Mouse (Mus musculus) ES-Bruce4 (cell line): ENCODE data around the gene Eif3k.

Experiments used
- CTCF ChIP-seq: IDR thresholded peaks from one replicate; pipeline ENCODE4 v1.8.1; 2011; ENCODE audit warnings: low read depth, low read length
- EP300 ChIP-seq: IDR thresholded peaks from 2 replicates; pipeline ENCODE4 v1.6.1; 2011; ENCODE audit warnings: low read depth, low read length; ENCODE audit not compliant: insufficient read depth
- POLR2A ChIP-seq: IDR thresholded peaks from one replicate; pipeline ENCODE4 v1.8.1; 2011; ENCODE audit warnings: low read length; ENCODE audit not compliant: insufficient read depth

DNA sequence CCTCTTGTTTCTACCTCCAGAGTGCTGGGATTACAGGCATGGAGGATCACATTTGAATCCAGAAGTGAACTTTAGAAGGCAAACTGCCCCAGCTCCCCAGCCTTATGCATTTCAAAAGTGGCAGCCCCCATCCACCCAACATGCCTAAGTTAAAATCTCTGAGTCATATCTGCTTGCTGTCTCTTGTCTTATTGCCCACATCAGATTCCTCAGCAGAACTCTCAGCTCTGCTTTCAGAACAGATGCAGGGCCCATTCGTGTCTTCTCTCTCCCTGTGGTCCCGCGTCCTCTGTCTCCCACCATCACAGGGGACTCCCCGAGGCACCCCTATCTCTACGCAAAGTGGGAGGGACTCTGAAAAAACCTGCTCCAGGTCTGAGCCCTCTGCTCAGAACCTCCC, 44.5 kb upstream of the Eif3k start:
- TF ChIP-seq POLR2A (no peak), EP300 (no peak), CTCF (no peak)
